Mouse (Mus musculus) B cell, adult (primary cell): ENCODE results near the gene Babam1. TPM values are rescaled to one million over a fixed set of nuclear protein-coding genes. Genes with fewer than 3 reads are reported as not detected.

Experiments used
- total RNA-seq: library from RNA; stranded (reverse); gene quantifications from 4 replicates; pipeline ENCODE4 v1.2.4, GENCODE M21; 2023; ENCODE audit not compliant: inconsistent age

The Babam1 gene
- 93.2 to 107 TPM (median 93.8 TPM) in 4 replicates for total RNA-seq

GRCm38 (mm10) chr8:71396639-71397305 is at the start of gene Babam1:
TSS of gene Babam1 (plus strand) at chr8:71396861.

GRCm38 (mm10) chr8:71366771-71367528 is 29.7 kb upstream of the Babam1 start, which contains the start of gene Use1:
TSS of gene Use1 (plus strand) at chr8:71366848.

GRCm38 (mm10) chr8:71371236-71371848 is 25.3 kb upstream of the Babam1 start, which contains the start of gene Ocel1:
TSS of gene Ocel1 (plus strand) at chr8:71371298.

GRCm38 (mm10) chr8:71381421-71381970 is 15.2 kb upstream of the Babam1 start, which contains the start of gene Nr2f6:
TSS of gene Nr2f6 (minus strand) at chr8:71381960.

GRCm38 (mm10) chr8:71395629-71396028 is 1.0 kb upstream of the Babam1 start, which contains the start of gene Ushbp1:
TSS of gene Ushbp1 (minus strand) at chr8:71395802.

GRCm38 (mm10) chr8:71405401-71406098 is 8.9 kb downstream of the Babam1 start, which contains the start of gene Ankle1:
TSS of gene Ankle1 (plus strand) at chr8:71406010.

Other genes with a start within 250 kb of the Babam1 start
- gene Myo9b, start 124.1 kb upstream of the Babam1 start, total RNA-seq, result 103 to 113 TPM (median 109 TPM) in 4 replicates
- 19.6 to 34.0 TPM (median 26.1 TPM) in 4 replicates for gene Haus8, start 123.9 kb upstream of the Babam1 start, total RNA-seq
- 265 to 295 TPM (median 283 TPM) in 4 replicates for gene Use1, start 30.0 kb upstream of the Babam1 start, total RNA-seq
- gene Ocel1, start 25.6 kb upstream of the Babam1 start, total RNA-seq, result 21.2 to 27.1 TPM (median 23.5 TPM) in 4 replicates
- 10.3 to 12.4 TPM (median 11.7 TPM) in 4 replicates for gene Nr2f6, start 14.9 kb upstream of the Babam1 start, total RNA-seq
- not detected in 4 replicates for gene Ushbp1, start 1.1 kb upstream of the Babam1 start, total RNA-seq
- gene Ankle1, start 9.1 kb downstream of the Babam1 start, total RNA-seq, result 0.51 to 1.4 TPM (median 0.61 TPM) in 4 replicates
- 11.1 to 13.1 TPM (median 12.5 TPM) in 4 replicates for gene Abhd8, start 66.8 kb downstream of the Babam1 start, total RNA-seq
- 34.7 to 38.7 TPM (median 35.8 TPM) in 4 replicates for gene Mrpl34, start 68.1 kb downstream of the Babam1 start, total RNA-seq
- 99.3 to 111 TPM (median 106 TPM) in 4 replicates for gene Dda1, start 72.3 kb downstream of the Babam1 start, total RNA-seq
- 12.1 to 14.8 TPM (median 13.7 TPM) in 4 replicates for gene Ano8, start 89.1 kb downstream of the Babam1 start, total RNA-seq
- gene Gtpbp3, start 91.2 kb downstream of the Babam1 start, total RNA-seq, result 17.1 to 21.2 TPM (median 18.4 TPM) in 4 replicates
- 0.45 TPM in 1 of 4 replicates, not detected in the others for gene Plvap, start 114.9 kb downstream of the Babam1 start, total RNA-seq
- not detected in 4 replicates for gene Ccdc194, start 128.8 kb downstream of the Babam1 start, total RNA-seq
- 23.8 to 37.9 TPM (median 34.7 TPM) in 4 replicates for gene Bst2, start 140.6 kb downstream of the Babam1 start, total RNA-seq
- gene Mvb12a, start 146.1 kb downstream of the Babam1 start, total RNA-seq, result 36.5 to 54.6 TPM (median 44.8 TPM) in 4 replicates
- 0.33 TPM in 1 of 4 replicates, not detected in the others for gene Tmem221, start 162.0 kb downstream of the Babam1 start, total RNA-seq
- not detected in 4 replicates for gene Nxnl1, start 169.7 kb downstream of the Babam1 start, total RNA-seq
- gene Slc27a1, start 172.0 kb downstream of the Babam1 start, total RNA-seq, result 8.2 to 9.1 TPM (median 8.7 TPM) in 4 replicates
- gene Pgls, start 195.3 kb downstream of the Babam1 start, total RNA-seq, result 99.2 to 122 TPM (median 101 TPM) in 4 replicates
- 115 to 183 TPM (median 158 TPM) in 4 replicates for gene Fam129c, start 200.8 kb downstream of the Babam1 start, total RNA-seq
- 104 to 126 TPM (median 116 TPM) in 4 replicates for gene Colgalt1, start 214.1 kb downstream of the Babam1 start, total RNA-seq